3 mouse cellular contexts compared by ENCODE assay signal in the genomic region with DNA sequence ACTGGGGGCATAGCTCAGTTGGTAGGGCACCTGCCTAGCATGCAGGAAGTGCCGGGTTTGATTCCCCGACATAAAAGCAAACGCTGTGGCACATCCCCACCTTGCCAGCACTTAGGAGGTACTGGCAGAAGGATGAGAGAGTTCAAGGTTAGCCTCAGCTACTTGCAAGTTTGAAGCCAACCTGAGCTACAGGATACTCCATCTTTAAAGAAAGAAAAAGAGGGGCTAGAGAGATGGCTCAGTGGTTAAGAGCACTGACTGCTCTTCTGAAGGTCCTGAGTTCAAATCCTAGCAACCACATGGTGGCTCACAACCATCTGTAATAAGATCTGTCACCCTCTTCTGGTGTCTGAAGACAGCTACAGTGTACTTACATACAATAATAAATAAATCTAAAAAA. TPM values are rescaled to one million over a fixed set of nuclear protein-coding genes. Genes with fewer than 3 reads are reported as not detected.
"Had no signal": no experiment of that assay in that cellular context is flagged by ENCODE, and none has a peak within 500 bp of the region (broad histone marks: within the 10 kb centered on the region; RNA-seq: fewer than 3 reads in every experiment).

No protein-coding gene starts in this region.

RNA-seq across cellular contexts. Expression of gene Cdr2l, which starts 5.1 kb away (rescaled TPM):
- total RNA-seq: megakaryocyte-erythroid progenitor cell, adult 5-6 weeks; monocyte, adult 5-6 weeks had no signal
- polyA plus RNA-seq: macrophage had no signal

RNA-seq across cellular contexts. Expression of gene Hid1, which starts 19.3 kb away (rescaled TPM):
- total RNA-seq: megakaryocyte-erythroid progenitor cell, adult 5-6 weeks had no signal
- polyA plus RNA-seq: macrophage had no signal
